Mouse (Mus musculus) spleen, postnatal 4 days (tissue): ENCODE results near the gene Ostm1.
A peak's percentile ranks its signal among the peaks of the same experiment; 100 is the strongest.

Experiments used
- DNase-seq, 2 experiments: peaks; one replicate each; pipeline ENCODE4 v3.0.0; 2022; ENCODE audit warnings: low spot score in 2 of 2

The Ostm1 gene

GRCm38 (mm10) chr10:42680582-42681001, 97.0 kb downstream of the Ostm1 start:
- no peak for DNase-seq

- no peak for DNase-seq
Measured at GRCm38 (mm10) chr10:42682421-42682820, 98.8 kb downstream of the Ostm1 start.

DNA sequence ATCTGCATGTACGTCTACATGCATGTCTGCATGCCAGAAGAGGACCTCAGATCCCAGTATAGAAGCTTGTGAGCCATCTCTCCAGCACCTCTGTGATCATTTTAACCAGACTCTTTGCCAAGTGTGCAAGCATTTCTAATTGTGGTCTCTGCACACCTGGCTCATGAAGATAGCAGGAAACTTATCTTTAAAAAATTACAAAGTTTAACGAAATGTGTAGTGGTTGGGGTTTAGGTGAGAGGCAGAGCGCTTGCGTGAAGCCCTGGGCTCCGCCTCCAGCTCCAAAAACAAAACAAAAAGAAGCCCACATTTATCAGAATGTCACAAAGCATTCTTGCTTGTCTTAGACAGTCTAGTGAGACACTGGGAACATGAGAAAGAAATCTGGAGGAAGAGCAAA, 104.3 kb downstream of the Ostm1 start:
- no peak for DNase-seq

GRCm38 (mm10) chr10:42689694-42690093, 106.1 kb downstream of the Ostm1 start:
- DNase-seq = no peak

- DNase-seq = no peak
Measured at GRCm38 (mm10) chr10:42690233-42691028, 106.8 kb downstream of the Ostm1 start.

DNA sequence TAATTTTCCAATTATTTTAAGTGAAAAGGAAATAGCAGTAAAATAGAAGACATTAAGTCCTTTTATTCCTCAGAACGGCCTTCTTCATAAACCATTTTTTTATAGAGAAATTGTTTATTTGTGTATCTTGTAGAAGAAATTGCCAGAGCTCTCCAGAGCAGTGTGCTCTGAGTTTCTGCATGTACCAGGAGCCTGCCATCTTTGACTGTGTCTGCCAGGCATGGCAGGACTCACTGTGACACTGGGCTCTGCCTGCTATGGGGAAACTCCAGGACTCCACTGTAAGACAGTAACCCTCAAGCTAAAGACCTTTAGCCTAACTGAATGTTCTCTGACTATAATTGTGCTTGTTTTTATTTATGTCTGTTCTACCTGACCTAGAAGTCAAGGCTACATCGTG, 107.4 kb downstream of the Ostm1 start:
- no peak for DNase-seq

GRCm38 (mm10) chr10:42692095-42692494, 108.5 kb downstream of the Ostm1 start:
- no peak for DNase-seq

DNA sequence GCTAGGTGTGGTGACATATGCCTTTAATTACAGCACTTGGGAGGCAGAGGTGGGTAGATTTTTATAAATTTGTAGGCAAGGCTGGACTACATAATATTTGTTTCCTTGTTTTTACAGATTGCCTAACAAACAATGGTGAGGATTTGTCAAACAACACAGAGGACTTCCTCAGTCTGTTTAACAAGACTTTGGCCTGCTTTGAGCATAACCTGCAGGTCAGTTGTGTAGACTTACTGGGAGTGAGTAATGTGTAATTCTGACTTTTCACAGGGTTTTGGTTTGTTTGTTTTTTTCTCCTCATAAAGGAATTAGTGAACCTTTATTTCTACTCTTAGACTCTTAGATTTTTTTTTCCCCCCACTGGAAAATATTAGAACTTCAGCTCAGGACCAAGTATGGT, 109.2 kb downstream of the Ostm1 start:
- no peak for DNase-seq

DNA sequence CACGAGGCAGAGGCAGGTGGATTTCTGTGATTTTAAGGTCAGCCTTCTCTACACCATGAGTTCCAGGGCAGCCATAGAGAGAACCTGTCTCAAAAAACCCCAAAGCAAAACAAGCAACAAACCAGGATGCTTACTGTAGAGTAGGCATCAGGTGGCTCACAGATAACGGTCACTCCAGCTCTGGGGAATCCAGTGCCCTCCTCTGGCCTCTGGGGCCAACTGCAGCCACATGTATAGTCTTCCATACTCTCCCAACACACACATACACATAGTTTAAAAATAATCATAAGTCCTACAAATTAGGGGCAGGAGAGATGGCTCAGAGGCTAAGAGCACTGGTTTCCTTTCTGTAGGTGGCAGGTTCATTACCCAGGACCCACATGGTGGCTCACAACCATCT, 109.9 kb downstream of the Ostm1 start:
- no peak for DNase-seq

DNA sequence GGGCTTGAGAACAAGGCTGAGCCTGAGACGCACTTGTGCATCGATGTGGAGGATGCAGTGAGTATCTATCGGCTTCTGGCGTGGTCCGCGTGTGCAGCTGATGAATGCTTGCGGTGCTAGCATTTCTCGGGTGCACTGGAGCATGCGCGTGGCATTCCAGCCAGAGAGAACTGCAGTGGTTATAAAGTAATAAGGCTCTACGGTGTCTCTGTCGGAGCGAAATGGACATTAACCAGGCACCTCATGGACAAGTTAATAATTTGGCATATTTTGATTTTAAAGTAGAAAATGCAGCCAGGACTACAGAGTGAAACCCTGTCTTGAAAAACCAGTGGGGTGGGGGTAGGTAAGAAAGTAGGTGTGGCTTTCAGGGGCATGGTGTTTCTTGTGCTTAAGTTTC, 112.7 kb downstream of the Ostm1 start:
- DNase-seq = no peak

DNA sequence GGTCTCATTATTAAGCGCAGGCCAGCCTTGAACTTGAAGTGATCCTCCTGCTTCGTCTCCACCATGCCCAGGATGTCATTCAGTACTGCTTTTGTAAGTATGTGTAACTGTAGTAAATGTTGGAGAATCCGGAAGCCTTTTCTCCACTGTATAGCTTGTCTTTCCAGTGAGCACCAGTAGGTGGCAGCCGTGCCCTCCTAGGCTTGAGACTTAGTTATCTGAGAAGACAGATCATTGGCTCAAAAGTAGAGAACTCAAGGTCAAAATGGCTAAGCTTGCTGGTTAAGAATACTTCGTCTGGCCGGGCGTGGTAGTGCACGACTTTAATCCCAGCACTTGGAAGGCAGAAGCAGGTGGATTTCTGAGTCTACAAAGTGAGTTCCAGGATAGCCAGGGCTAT, 113.4 kb downstream of the Ostm1 start:
- DNase-seq = peak; percentile 66 to 87

DNA sequence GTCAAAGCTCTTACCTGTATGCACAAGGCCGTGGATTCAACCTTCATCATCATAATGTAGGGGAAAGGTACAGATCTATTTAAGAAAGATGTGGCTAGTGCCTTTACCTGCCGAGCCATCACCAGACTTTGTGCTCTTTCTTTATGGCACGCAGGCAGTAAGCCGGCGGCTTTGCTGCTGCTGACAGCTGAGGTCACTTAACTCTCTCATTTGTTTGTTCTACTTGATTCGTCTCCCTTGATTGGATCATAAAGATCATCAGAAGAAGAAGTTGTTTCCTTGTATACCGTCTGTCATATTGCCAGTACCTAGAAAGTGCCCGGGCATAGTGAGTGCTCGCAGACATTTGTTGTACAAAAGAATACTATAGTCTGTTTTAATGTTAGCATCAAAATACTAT, 114.8 kb downstream of the Ostm1 start:
- no peak for DNase-seq

GRCm38 (mm10) chr10:42698994-42699393, 115.4 kb downstream of the Ostm1 start:
- no peak for DNase-seq

GRCm38 (mm10) chr10:42702111-42702510, 118.5 kb downstream of the Ostm1 start:
- DNase-seq = no peak

GRCm38 (mm10) chr10:42714676-42715075, 131.1 kb downstream of the Ostm1 start:
- no peak for DNase-seq

DNA sequence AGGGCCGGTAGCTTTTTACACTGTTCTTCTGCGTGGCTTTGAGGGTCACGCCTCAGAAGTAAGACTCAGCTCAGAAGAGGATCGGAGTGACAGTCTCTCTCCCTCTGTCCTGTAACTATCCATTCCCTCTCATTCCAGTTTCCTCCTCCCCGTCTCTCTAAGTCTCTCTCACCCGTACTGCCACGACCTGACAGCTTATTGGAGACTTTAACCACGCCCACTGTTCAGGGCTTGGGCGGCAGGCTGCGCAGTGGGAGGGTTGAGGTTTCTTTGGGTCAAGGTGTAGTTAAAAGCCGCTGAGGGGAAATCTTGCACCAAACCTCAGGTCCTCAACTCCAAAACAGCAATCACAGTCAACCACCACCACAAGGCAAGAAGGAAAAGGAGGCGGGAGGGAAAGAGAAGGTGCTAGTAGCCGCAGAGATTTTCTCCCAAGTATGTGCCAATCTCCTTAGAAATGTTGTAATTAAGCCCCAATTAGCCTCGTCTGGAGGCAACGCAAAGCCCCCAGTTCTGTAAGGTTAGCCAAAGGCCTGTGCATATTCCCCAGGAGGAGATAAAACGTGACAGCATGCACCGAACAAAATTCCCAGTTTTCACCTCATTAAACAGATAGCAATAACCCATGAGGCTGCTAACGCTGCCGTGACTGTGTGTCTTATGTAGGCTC, 131.9 kb downstream of the Ostm1 start:
- DNase-seq = no peak

- DNase-seq = no peak
Measured at GRCm38 (mm10) chr10:42722116-42722515, 138.5 kb downstream of the Ostm1 start.

- DNase-seq = no peak
Measured at GRCm38 (mm10) chr10:42723275-42724232, 139.9 kb downstream of the Ostm1 start.

DNA sequence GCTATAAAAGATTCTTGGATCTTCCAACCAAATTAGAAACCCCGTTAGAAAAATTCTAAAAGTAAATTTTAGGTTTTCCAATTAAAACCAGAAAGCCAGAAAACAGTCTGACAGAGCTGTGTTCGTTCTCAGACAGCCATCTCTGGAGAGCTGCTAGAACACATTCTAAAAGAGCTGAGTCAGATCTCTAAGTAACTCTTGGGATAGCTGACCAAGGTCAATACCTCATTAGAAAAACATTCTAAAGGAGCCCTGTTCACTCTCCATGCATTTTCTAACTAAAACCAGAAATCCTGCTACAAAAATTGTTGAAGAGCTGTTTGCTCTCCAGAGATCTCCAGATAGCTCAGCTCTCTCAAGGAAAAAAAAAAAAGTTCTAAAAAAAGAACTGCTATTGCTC, 146.0 kb downstream of the Ostm1 start:
- no peak for DNase-seq

DNA sequence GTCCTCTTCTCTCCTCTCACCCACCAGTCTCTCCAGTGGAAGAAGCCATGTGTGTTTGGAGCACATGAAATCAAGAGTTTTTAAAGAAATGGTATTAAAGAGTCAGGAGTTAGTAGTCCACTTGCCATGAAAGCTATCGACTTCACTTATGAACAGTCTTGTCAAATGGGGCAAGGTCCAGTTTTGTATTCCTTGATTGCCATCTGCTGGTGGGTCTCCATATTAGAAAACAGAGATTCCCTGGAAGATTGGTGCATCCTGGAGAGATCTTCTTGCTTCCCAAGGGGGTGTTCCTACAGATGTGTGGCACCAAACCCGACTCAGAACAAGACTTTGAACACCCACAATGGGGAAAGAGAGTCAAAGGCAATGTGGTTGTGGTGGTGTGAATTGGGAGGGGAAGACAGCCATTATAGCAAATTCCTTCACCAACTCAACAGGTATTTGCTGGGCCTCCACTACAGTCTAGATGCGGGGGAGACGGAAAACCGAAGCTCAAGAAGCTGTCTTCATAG, 151.0 kb downstream of the Ostm1 start:
- no peak for DNase-seq

DNA sequence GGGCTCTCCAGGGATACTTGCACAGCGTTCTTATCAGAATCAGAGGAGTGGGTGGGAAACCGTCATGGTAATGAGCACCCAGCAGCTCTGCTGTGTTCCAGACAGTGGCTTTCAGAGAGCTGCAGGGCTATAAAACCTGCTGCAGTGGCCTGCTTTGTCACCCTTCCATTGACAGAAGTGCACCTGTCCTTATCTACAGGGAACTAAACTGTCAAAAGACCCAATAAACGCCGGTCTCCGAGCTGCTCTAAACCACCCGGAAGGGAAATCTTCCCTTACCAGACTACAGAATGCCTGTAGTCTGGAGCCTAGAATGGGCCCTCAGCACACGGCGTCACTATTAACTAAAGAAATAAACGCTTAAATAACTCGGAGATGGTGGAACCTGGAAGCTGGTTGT, 168.2 kb downstream of the Ostm1 start:
- DNase-seq = no peak
